In genomic region chr6:106891879-106892638, GRCm38 (mm10) we compare ENCODE assay signal across 10 mouse cellular contexts.
DNase-seq lines count a peak whose midpoint lies in the region; ATAC-seq lines count a peak whose summit lies in the region.
"Had no signal": no experiment of that assay in that cellular context is flagged by ENCODE, and none has a peak within 500 bp of the region (broad histone marks: within the 10 kb centered on the region; RNA-seq: fewer than 3 reads in every experiment).

No protein-coding gene starts in this region.

- H3K4me1 ChIP-seq in forebrain, embryonic 10.5 days = peaks cover 17% of the 10 kb centered on the region
- H3K4me1 ChIP-seq in forebrain, embryonic 15.5 days = peaks cover 9% of the 10 kb centered on the region
- peaks cover 11% of the 10 kb centered on the region for H3K4me1 ChIP-seq in hindbrain, embryonic 14.5 days (replicated peaks; ENCODE audit: control insufficient read depth, insufficient read depth, low read length)
- H3K4me1 ChIP-seq in neural tube, embryonic 12.5 days = peaks cover 6% of the 10 kb centered on the region
- H3K4me1 ChIP-seq: heart, embryonic 10.5 days had no signal

- 60% methylated on average over 4 of the region's 4 CpGs for WGBS in forebrain, embryonic 10.5 days
- WGBS in forebrain, embryonic 15.5 days = 7% methylated on average over 4 of the region's 4 CpGs
- 16% methylated on average over 4 of the region's 4 CpGs for WGBS in hindbrain, embryonic 14.5 days
- WGBS in neural tube, embryonic 12.5 days = 37% methylated on average over 4 of the region's 4 CpGs

- H3K4me2 ChIP-seq in forebrain, embryonic 15.5 days (replicated peaks) = no peak overlapping the region
- H3K4me2 ChIP-seq in hindbrain, embryonic 14.5 days (replicated peaks) = no peak overlapping the region
- no peak overlapping the region for H3K4me2 ChIP-seq in neural tube, embryonic 12.5 days (replicated peaks)

- H3K9me3 ChIP-seq in forebrain, embryonic 10.5 days = no peaks in the 10 kb centered on the region
- H3K9me3 ChIP-seq in forebrain, embryonic 15.5 days = no peaks in the 10 kb centered on the region
- H3K9me3 ChIP-seq in hindbrain, embryonic 14.5 days (ENCODE audit: control insufficient read depth, low read length) = no peaks in the 10 kb centered on the region
- H3K9me3 ChIP-seq in neural tube, embryonic 12.5 days = no peaks in the 10 kb centered on the region
- H3K9me3 ChIP-seq: heart, embryonic 10.5 days had no signal

- H3K27ac ChIP-seq in forebrain, embryonic 10.5 days = 0 out of 2 replicates have a peak overlapping the region, but pooled peaks have one; percentile 1
- H3K27ac ChIP-seq in forebrain, embryonic 15.5 days (replicated peaks) = no peak overlapping the region; the same call in 1 of the 2 replicates
- peak overlapping the region; percentile 56 for H3K27ac ChIP-seq in hindbrain, embryonic 14.5 days
- no peak overlapping the region for H3K27ac ChIP-seq in neural tube, embryonic 12.5 days
- H3K27ac ChIP-seq: heart, embryonic 10.5 days had no signal

- no peak overlapping the region for H3K4me3 ChIP-seq in forebrain, embryonic 10.5 days
- no peak overlapping the region for H3K4me3 ChIP-seq in forebrain, embryonic 15.5 days
- no peak overlapping the region for H3K4me3 ChIP-seq in hindbrain, embryonic 14.5 days (replicated peaks; ENCODE audit: low read length)
- H3K4me3 ChIP-seq in neural tube, embryonic 12.5 days = no peak overlapping the region
- H3K4me3 ChIP-seq: heart, embryonic 10.5 days had no signal

- H3K36me3 ChIP-seq in forebrain, embryonic 10.5 days (replicated peaks) = no peaks in the 10 kb centered on the region
- H3K36me3 ChIP-seq in forebrain, embryonic 15.5 days = no peaks in the 10 kb centered on the region
- H3K36me3 ChIP-seq in hindbrain, embryonic 14.5 days (replicated peaks; ENCODE audit: control insufficient read depth, insufficient read depth) = no peaks in the 10 kb centered on the region
- no peaks in the 10 kb centered on the region for H3K36me3 ChIP-seq in neural tube, embryonic 12.5 days
- H3K36me3 ChIP-seq: heart, embryonic 10.5 days had no signal

- no peak for DNase-seq in forebrain, embryonic 10.5 days (ENCODE audit: extremely low spot score, low spot score)
- peak; percentile 16 for DNase-seq in embryo, embryonic 10 days (ENCODE audit: low spot score)
- DNase-seq in hindbrain, embryonic 14.5 days (ENCODE audit: low spot score) = peak; percentile 62
- DNase-seq in MN1 (ENCODE audit: low spot score) (no peak), adipocyte (ENCODE audit: low spot score) (no peak)
- DNase-seq: liver, postnatal 0 days had no signal

- no peak overlapping the region for H3K9ac ChIP-seq in forebrain, embryonic 15.5 days (replicated peaks)
- no peak overlapping the region for H3K9ac ChIP-seq in hindbrain, embryonic 14.5 days
- no peak overlapping the region for H3K9ac ChIP-seq in neural tube, embryonic 12.5 days
- H3K9ac ChIP-seq: liver, postnatal 0 days had no signal

- H3K27me3 ChIP-seq in forebrain, embryonic 10.5 days (ENCODE audit: poor library complexity, severe bottlenecking) = no peaks in the 10 kb centered on the region
- no peaks in the 10 kb centered on the region for H3K27me3 ChIP-seq in forebrain, embryonic 15.5 days
- H3K27me3 ChIP-seq in hindbrain, embryonic 14.5 days (ENCODE audit: control insufficient read depth, insufficient read depth, low read length) = no peaks in the 10 kb centered on the region
- H3K27me3 ChIP-seq in neural tube, embryonic 12.5 days (replicated peaks) = no peaks in the 10 kb centered on the region

- ATAC-seq in forebrain, embryonic 15.5 days (replicated peaks) = no peak
- ATAC-seq in hindbrain, embryonic 14.5 days (ENCODE audit: low FRiP score) = peak; percentile 85
- peak; percentile 65; the same call in 1 of the 2 replicates for ATAC-seq in neural tube, embryonic 12.5 days (ENCODE audit: low FRiP score, low read depth)
- no peak for ATAC-seq in erythroid progenitor cell, adult 5-6 weeks (replicated peaks; ENCODE audit: low FRiP score, poor library complexity, severe bottlenecking)
- ATAC-seq: liver, postnatal 0 days had no signal

Comparison
In these comparisons a context has a peak if more than half of its experiments do, and no peak if none do; other contexts are left out.
1. H3K27ac ChIP-seq: peak in forebrain, embryonic 10.5 days (single experiment) and hindbrain, embryonic 14.5 days (single experiment); none in forebrain, embryonic 15.5 days (single experiment) and neural tube, embryonic 12.5 days (single experiment).
2. DNase-seq: peak in embryo, embryonic 10 days (single experiment) and hindbrain, embryonic 14.5 days (single experiment); none in forebrain, embryonic 10.5 days (single experiment), MN1 (single experiment) and adipocyte (single experiment).
3. ATAC-seq: peak in hindbrain, embryonic 14.5 days (single experiment) and neural tube, embryonic 12.5 days (single experiment); none in forebrain, embryonic 15.5 days (single experiment) and erythroid progenitor cell, adult 5-6 weeks (single experiment).